ENCODE assay signal across 18 mouse cellular contexts in genomic region chr12:51273486-51273885, GRCm38 (mm10).
A peak's percentile ranks its signal among the peaks of the same experiment; 100 is the strongest.
DNase-seq lines count a peak whose midpoint lies in the region; ATAC-seq lines count a peak whose summit lies in the region.
"Had no signal": no experiment of that assay in that cellular context is flagged by ENCODE, and none has a peak within 500 bp of the region (broad histone marks: within the 10 kb centered on the region; RNA-seq: fewer than 3 reads in every experiment).

No protein-coding gene starts in this region.

- no peaks in the 10 kb centered on the region for H3K36me3 ChIP-seq in forebrain, embryonic 16.5 days (ENCODE audit: control insufficient read depth, insufficient read depth)
- H3K36me3 ChIP-seq in forebrain, embryonic 11.5 days (ENCODE audit: control insufficient read depth, insufficient read depth, low read length) = no peaks in the 10 kb centered on the region
- H3K36me3 ChIP-seq in hindbrain, embryonic 13.5 days = no peaks in the 10 kb centered on the region
- H3K36me3 ChIP-seq: G1E; limb, embryonic 15.5 days; midbrain, embryonic 15.5 days had no signal

- no peaks in the 10 kb centered on the region for H3K9me3 ChIP-seq in forebrain, embryonic 16.5 days (ENCODE audit: control insufficient read depth, low read length)
- H3K9me3 ChIP-seq in forebrain, embryonic 11.5 days (ENCODE audit: control insufficient read depth, low read length) = no peaks in the 10 kb centered on the region
- no peaks in the 10 kb centered on the region for H3K9me3 ChIP-seq in hindbrain, embryonic 13.5 days
- H3K9me3 ChIP-seq: G1E; limb, embryonic 15.5 days; midbrain, embryonic 15.5 days had no signal

- H3K4me3 ChIP-seq in forebrain, embryonic 16.5 days (replicated peaks; ENCODE audit: low read length) = no peak overlapping the region
- no peak overlapping the region for H3K4me3 ChIP-seq in forebrain, embryonic 11.5 days (ENCODE audit: low read depth, low read length)
- H3K4me3 ChIP-seq in hindbrain, embryonic 13.5 days = no peak overlapping the region
- H3K4me3 ChIP-seq: erythroblast, embryonic 14.5 days; limb, embryonic 15.5 days; megakaryocyte, embryonic 14.5 days; midbrain, embryonic 15.5 days had no signal

- no peak overlapping the region for H3K9ac ChIP-seq in forebrain, embryonic 16.5 days (replicated peaks; ENCODE audit: low read depth, low read length)
- no peak overlapping the region for H3K9ac ChIP-seq in forebrain, embryonic 11.5 days (ENCODE audit: low read length)
- H3K9ac ChIP-seq in hindbrain, embryonic 13.5 days = no peak overlapping the region
- H3K9ac ChIP-seq: limb, embryonic 15.5 days; midbrain, embryonic 15.5 days had no signal

- 52% methylated on average over 5 of the region's 5 CpGs for WGBS in forebrain, embryonic 16.5 days
- WGBS in forebrain, embryonic 11.5 days = 85% methylated on average over 5 of the region's 5 CpGs
- WGBS in hindbrain, embryonic 13.5 days = 85% methylated on average over 5 of the region's 5 CpGs

- no peak for DNase-seq in forebrain, embryonic 11.5 days (ENCODE audit: low spot score)
- DNase-seq in 416B (ENCODE audit: low read depth) (peak; percentile 39), NIH3T3 (ENCODE audit: low read depth) (peak; percentile 13)
- DNase-seq in gonadal fat pad, adult 2 months (ENCODE audit: low read depth) = peak; percentile 13
- DNase-seq: kidney, adult 8-10 months; kidney, postnatal 4 days; layer of hippocampus, postnatal 36 days; thymus, adult 2 months had no signal

- H3K4me2 ChIP-seq in forebrain, embryonic 16.5 days (ENCODE audit: low read length) = no peak overlapping the region
- no peak overlapping the region for H3K4me2 ChIP-seq in forebrain, embryonic 11.5 days (ENCODE audit: low read depth, low read length, severe bottlenecking)
- H3K4me2 ChIP-seq in hindbrain, embryonic 13.5 days = no peak overlapping the region
- H3K4me2 ChIP-seq: limb, embryonic 15.5 days; midbrain, embryonic 15.5 days had no signal

- no peaks in the 10 kb centered on the region for H3K27me3 ChIP-seq in forebrain, embryonic 16.5 days (replicated peaks; ENCODE audit: control insufficient read depth, insufficient read depth, low read length)
- no peaks in the 10 kb centered on the region for H3K27me3 ChIP-seq in forebrain, embryonic 11.5 days (ENCODE audit: control insufficient read depth, insufficient read depth, low read length)
- H3K27me3 ChIP-seq in hindbrain, embryonic 13.5 days = no peaks in the 10 kb centered on the region
- H3K27me3 ChIP-seq: limb, embryonic 15.5 days; megakaryocyte, embryonic 14.5 days; midbrain, embryonic 15.5 days had no signal

- H3K4me1 ChIP-seq in forebrain, embryonic 16.5 days (replicated peaks; ENCODE audit: control insufficient read depth, insufficient read depth, low read length) = peaks cover 14% of the 10 kb centered on the region
- no peaks in the 10 kb centered on the region for H3K4me1 ChIP-seq in forebrain, embryonic 11.5 days (replicated peaks; ENCODE audit: control insufficient read depth, insufficient read depth, low read length)
- no peaks in the 10 kb centered on the region for H3K4me1 ChIP-seq in hindbrain, embryonic 13.5 days (replicated peaks)
- H3K4me1 ChIP-seq: limb, embryonic 15.5 days; megakaryocyte, embryonic 14.5 days; midbrain, embryonic 15.5 days had no signal

- H3K27ac ChIP-seq in forebrain, embryonic 16.5 days (ENCODE audit: low read length) = no peak overlapping the region
- H3K27ac ChIP-seq in forebrain, embryonic 11.5 days (ENCODE audit: low read depth, low read length) = no peak overlapping the region
- H3K27ac ChIP-seq in hindbrain, embryonic 13.5 days = no peak overlapping the region
- H3K27ac ChIP-seq: limb, embryonic 15.5 days; midbrain, embryonic 15.5 days had no signal

- 0 out of 2 replicates have a peak, but pooled peaks have one; percentile 34 for ATAC-seq in forebrain, embryonic 16.5 days
- ATAC-seq in forebrain, embryonic 11.5 days (replicated peaks; ENCODE audit: low FRiP score) = no peak
- ATAC-seq in granulocyte monocyte progenitor cell, adult 5-6 weeks (replicated peaks; ENCODE audit: poor library complexity, severe bottlenecking) = no peak
- no peak for ATAC-seq in hindbrain, embryonic 13.5 days (ENCODE audit: low FRiP score)
- ATAC-seq: CD4-positive, CD25-positive, alpha-beta regulatory T cell, adult 4 months; inflammation-experienced regulatory T-cells, adult 6 months; midbrain, embryonic 15.5 days had no signal
